Mouse (Mus musculus): ENCODE measurements around the gene Gm3435. TPM values are rescaled to one million over a fixed set of nuclear protein-coding genes. Genes with fewer than 3 reads are reported as not detected.
"Not testable (repeated sequence)": the region's sequence is repeated elsewhere in the genome, so short reads cannot be mapped to it uniquely, and the experiment has no call there.

Gm3435 gene
- polyA plus RNA-seq, 1 experiment = 9.7 TPM

DNA sequence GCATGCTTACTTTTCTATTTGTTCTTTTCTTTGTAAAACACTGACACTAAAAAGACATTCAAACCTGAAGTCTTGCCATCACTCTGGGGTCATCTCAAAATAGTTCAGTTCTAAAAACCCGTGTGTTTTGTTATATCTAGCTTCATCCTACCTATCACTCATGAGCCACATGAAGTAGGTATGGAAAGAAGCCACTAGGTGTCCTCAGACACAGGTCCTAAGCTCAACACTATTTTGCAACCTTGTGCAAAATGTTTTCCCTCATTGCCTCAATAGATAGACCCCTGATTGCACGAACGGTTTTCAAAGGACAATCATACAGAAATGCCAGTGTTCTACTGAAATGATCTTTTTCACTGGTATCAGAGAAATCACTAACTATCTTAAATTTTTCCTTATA lies 30.5 kb downstream of the Gm3435 start:
- not testable (repeated sequence) for DNase-seq (ENCODE audit: low spot score)

DNA sequence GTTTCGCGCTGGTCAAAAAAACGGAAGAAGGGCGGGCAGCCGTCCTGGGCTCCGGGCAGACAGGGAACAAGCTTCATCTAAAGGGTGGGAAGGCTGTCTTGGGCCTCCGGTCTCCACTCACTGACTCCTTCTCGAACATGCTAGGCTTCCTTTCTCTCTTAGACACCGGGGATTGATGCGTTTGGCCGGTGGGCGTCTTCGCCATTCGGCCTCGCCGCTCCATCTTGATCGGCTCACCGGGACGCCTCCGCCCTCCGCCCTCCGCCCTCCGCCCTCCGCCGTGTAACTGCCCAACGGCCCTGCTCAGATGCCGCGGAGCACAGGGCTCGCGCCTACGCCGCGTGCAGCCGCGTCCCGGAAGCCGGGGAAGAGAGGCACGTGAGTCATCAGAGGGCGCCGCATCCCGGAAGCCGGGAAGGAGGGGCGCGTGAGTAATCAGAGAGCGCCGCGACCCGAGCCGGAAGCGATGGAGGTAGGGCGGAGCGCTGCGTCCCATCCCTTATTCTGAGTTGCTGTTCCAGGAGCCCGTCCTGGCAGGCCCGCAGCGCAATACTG lies 31.3 kb downstream of the Gm3435 start, which contains the start of the genes Ermard, Tcte3 and Gm3448:
Gene Ermard, plus strand, starts transcription at position 34 of the 555 bp plus-strand sequence.
Gene Tcte3, minus strand, starts transcription at position 314 of the 555 bp plus-strand sequence.
Gene Gm3448, minus strand, starts transcription at position 363 of the 555 bp plus-strand sequence.
- DNase-seq (ENCODE audit: low spot score) = not testable (repeated sequence)

DNA sequence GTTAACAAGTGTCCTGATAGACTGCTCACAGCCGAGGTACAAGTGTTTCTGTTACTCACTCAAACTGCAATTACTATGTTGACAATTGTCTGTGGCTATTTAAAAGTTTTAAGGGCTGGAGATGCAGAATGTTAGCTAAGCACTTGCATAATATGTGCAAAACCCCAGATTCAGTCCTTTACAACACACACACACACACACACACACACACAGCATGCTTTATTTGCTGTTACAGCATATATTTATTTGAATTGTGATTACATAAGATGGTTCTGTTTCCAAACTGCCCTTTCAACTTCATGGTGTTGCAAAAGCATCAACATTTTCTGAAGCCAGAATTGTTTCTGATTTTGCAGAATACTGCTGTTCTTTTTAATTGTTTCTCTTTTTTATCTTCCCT lies 40.4 kb downstream of the Gm3435 start:
- DNase-seq (ENCODE audit: low spot score) = not testable (repeated sequence)

DNA sequence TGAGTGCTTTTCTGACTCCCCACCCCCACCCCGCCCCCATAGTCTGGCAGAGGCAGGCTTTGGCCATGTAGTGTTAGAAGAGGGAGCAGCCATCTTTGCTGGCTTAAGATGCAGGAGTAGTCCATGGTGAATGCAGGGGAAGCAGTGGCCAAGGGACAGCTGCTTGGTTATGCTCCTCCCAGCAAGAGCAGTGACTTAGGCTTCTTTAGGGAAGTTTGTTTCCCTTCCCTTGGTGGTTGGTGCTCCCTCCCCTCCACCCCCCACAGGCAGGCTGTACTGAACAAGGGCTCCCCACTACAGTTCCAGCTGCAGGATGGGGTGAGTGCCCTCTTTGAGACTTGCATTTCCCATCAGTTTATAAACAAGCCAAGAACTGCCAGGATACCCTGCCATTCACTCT lies 42.8 kb downstream of the Gm3435 start:
- not testable (repeated sequence) for DNase-seq (ENCODE audit: low spot score)

DNA sequence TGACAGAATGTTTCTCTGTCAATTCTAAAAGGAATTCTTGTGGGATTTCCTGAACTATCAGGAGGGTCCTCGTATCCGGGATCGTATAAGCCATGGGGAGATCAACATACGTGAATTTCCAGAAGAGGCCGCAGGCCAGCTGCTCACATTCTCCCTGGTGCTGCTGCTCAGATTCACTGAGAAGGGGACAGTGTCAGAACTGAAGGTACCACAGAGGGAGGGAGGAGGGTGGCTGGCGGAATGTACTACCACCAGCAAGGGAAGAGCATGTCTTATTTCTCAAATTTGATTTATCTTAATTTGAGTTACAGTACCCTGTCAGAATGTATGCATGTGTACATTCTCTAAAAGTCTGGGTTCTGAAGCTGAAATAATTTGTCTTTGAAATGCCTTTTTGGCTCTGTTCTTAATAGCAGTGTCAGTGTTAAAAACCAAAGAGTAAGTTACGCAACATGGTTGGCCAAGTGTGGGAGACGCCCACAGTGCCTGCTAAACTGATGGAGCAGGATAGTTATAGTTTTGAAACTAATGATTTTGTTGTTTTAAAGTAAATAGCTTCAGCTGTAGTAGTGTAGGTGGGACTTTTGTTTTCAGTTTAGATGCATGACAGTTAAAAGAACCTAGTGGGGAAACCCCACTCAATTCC lies 43.3 kb downstream of the Gm3435 start:
- not testable (repeated sequence) for DNase-seq (ENCODE audit: low spot score)

DNA sequence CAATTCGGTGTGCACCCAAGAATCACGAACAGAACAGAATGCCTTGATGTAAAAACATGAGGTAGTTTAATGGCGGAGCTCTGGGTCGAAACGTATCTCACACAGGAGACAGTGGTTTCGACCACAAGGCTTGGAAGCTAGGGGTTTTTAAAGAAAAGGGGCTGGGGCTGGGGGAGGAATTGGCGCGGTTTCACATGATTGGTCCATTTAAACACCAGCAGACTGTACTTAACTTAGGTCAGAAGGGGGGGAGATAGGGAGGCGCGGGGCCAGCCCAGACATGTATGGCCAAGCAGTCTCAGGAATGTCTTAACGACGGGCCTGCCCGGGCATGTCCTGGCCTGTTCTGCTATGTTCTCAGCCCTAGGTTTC lies 43.8 kb downstream of the Gm3435 start:
- DNase-seq (ENCODE audit: low spot score) = not testable (repeated sequence)

DNA sequence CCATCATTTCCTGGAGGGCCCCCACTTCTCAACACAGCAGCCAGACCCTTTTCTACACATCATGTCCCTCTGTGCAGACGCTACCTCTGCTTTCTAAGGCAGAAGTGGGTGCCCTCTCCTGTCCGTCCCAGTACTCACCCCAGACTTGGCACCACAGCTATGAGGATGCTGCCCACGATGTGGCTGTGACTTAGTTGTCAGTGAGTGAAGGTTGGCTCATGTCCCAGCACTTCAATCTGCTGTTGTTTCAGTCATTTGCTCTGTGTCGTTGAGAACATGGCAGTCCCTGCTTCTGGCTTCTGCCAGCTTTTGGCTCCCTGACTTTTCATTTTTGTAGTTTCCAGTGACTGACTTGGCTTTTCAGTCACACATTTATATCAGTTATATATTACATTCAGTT lies 45.9 kb downstream of the Gm3435 start:
- DNase-seq (ENCODE audit: low spot score) = no peak

DNA sequence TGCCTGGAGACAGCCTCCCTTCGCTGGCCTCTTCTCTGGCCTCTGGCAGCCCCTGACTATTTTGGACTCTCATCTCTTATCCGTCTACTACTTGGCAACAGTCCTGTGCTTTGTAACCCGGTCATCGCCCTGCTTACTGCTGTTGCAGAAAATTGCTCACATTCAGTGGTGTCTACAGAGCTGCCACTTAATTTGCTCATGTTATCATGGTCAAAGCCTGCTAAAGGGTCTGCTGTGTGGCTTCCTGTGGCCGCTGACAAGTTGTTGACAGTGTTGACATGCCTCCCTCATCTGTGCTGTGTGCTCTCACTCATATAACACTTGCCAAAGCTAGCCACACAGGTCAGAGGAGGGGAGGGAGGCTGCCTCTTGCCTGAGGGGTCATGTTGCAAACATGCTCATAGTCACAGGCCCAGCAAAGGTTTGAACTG lies 48.2 kb downstream of the Gm3435 start:
- no peak for DNase-seq (ENCODE audit: low spot score)

DNA sequence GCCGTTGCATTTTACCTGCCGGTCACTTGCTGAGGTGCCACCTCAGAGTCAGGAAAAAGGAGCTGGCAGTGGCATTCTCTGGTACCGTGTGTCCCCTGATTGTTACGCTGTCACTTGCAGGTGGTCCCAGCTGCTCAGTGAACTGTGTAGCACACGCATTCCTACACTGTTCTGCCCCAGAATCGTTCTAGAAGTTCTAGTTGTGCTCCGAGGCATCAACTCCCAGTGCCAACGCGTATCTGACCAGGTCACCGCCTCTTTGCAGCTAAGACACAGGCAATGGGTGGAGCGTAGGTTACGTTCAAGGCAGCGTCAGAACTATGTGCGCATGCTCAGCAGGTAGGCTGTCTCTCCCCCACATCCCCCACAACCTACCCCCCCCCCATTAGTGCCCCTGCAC lies 49.7 kb downstream of the Gm3435 start:
- no peak for DNase-seq (ENCODE audit: low spot score)

DNA sequence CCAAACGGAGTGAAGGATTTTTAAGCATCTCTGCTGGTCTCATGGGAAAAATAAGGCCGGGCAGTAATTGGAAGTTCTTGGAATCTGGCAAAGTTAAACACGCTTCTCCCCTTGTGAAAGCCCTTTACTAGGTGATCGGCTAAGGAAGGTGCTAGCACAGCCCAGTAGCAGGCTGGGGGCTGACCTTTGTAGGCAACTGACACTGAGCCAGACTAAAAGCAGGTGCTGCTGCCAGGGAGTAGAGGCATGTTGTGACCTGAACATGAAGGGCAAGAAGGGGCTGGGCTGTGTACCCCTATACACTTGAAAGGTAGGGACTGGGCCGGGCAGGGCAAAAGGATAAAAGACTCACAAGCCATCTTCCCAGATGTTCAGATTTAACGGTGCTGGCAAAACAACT lies 50.4 kb downstream of the Gm3435 start:
- no peak for DNase-seq (ENCODE audit: low spot score)

DNA sequence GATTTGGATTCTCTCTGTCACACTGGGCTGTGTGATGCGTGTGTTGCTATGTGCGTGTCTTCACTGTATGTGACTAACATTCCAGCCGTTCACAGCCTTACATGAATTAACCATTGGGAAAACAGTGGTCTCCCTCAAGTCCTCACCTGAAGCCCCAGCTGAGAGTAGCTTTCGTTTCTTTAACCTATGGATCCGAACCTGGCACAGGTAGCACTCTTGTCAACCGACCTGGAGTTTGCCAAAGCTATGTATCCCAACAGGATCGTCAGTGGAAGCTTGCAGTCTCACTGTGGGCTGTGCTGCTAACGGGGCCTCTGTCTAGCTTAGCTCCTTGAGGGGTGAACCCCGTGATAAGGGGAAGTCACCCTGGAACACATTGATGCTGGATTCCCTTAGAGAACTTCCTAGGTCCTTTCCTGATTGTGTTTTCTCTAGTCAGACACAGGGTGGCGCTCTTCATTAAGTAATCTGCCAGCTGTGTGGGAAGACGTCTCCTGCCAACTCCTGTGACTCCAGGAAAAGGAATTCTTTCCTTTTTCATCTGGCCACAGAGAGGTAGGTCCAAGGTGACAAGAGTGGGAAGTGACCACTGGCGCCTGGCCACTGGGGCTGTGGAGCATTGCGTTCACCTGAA lies 55.5 kb downstream of the Gm3435 start:
- DNase-seq (ENCODE audit: low spot score) = peak; percentile 43

DNA sequence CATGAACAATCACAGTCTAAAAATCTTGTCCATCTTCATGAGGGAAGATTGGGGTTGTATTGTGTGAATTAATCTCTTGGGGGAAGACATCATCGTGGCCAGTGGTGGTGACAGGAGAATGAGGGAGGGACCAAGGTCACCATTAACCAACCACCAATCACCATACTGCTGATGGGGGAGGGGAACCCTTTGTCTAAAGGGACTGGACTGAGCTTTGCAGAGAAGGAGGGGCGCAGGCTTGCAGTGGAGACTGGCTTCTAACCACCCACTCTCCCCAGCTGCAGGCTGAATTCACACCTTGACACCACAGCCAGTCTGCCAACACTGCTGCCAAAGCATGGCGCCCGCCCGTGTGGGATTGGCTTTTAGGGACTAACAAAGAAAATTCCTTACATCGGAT lies 56.1 kb downstream of the Gm3435 start:
- DNase-seq (ENCODE audit: low spot score) = no peak

DNA sequence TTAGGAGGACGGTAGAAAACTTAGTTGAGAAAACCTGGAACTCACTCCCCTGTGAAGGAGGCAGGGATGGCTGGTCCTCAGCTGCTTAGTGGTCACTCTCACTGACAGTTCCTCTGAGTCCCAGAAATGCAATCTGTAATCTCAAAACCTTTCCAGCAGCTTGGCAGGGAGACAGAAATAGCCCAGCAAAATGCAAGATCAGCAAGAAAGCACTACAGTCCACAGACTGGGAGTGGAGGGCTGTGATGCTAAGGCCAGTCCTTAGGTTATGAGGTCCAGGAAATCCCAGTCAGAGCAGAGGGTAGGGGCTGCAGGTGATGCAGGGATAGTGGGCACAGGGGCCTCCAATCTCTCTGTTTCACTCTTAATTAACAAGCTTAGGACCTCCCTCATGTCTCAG lies 56.9 kb downstream of the Gm3435 start:
- no peak for DNase-seq (ENCODE audit: low spot score)

DNA sequence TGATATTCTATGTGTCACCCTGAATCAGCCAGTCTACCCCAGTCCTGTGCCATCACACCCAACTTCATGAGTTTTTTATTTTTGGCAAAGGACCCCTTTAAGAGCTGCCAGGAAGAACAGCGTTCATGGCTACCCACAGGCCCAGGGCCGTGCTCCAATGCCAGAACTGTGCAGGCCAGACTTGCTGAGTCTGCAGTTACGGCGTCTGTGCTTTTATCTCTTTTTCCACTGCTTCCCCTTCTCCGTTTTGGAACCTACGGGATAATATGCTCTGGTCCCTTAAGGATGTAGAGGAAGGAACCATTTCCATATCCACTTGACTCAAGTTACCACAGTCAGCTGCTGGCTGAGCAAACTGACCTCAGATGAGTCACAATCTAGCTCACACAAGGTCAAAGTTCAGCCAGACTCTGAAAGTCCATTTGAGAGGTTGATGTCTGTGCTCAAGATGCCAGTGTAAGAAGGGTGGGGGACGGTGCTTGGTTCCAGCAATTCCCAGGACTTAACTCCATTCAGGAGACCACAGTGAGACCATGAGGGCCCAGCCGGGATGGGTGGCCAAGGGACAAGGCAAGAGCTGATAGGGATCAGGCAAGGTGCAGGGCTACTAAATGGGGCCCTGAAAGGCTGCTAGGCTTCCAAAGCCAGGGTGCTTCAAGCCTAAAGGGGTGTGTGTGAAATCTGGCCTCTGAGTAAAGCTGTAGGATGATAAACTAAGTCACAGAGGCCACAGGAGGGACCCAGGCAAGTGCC lies 58.2 kb downstream of the Gm3435 start:
- no peak for DNase-seq (ENCODE audit: low spot score)

DNA sequence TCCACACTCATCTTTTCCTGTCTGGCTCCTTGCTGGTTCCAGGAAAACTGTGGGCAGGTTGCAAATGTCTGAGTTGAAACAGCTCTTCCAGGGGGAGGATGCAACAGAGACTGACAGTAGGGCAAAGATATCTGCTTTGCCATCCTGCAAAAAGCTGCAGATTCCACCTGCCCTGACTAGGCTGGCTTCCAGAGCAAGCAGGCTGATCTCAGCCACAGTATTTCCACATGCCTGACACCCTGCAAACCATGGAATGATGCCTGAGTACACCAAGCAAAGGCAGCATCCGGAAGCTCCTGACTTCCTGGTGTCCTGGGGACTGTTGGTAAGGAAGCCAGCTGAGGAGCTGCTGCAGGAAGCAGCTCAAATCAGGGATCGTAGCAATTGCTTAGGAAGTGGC lies 59.1 kb downstream of the Gm3435 start:
- DNase-seq (ENCODE audit: low spot score) = no peak

Other genes starting within 250 kb of the Gm3435 start
- 4.4 and 5.9 TPM in 2 replicates for gene Wdr27, start 67.0 kb upstream of the Gm3435 start, polyA plus RNA-seq (2012; rRNA removed)
- gene 1600012H06Rik, start 67.0 kb upstream of the Gm3435 start, polyA plus RNA-seq (2012; rRNA removed) = 40.8 and 55.5 TPM in 2 replicates
- 47.1 and 55.6 TPM in 2 replicates for gene Phf10, start 48.9 kb upstream of the Gm3435 start, polyA plus RNA-seq (2012; rRNA removed)
- 16.5 and 23.8 TPM in 2 replicates for gene 9030025P20Rik, start 31.7 kb upstream of the Gm3435 start, polyA plus RNA-seq (2012; rRNA removed)
- 0.18 TPM in 1 of 2 replicates, not detected in the other for gene Gm3417, start 31.4 kb upstream of the Gm3435 start, polyA plus RNA-seq (2012; rRNA removed)
- gene Ermard, start 31.0 kb downstream of the Gm3435 start, polyA plus RNA-seq (2012; rRNA removed) = 84.8 and 102 TPM in 2 replicates
- gene Tcte3, start 31.3 kb downstream of the Gm3435 start, polyA plus RNA-seq (2012; rRNA removed) = 0.39 and 0.40 TPM in 2 replicates
- gene Gm3448, start 31.4 kb downstream of the Gm3435 start, polyA plus RNA-seq (2012; rRNA removed) = 4.0 and 5.0 TPM in 2 replicates